Mouse (Mus musculus) lung, embryonic 14.5 days (tissue): Measurements from ENCODE around the gene Akap2. TPM values are rescaled to one million over a fixed set of nuclear protein-coding genes. Genes with fewer than 3 reads are reported as not detected.
A peak's percentile ranks its signal among the peaks of the same experiment; 100 is the strongest.

ENCODE experiments used
- ATAC-seq: fragments of 200-750 bp; cut with Nextera tagmentation; 2 replicates; pipeline ENCODE4 v1.8.0; 2017; ENCODE audit warnings: mild to moderate bottlenecking, moderate TSS enrichment, moderate library complexity; ENCODE audit not compliant: insufficient read depth
- DNase-seq: peaks from one replicate; pipeline ENCODE4 v3.0.0-alpha.2; 2015
- H3K27ac ChIP-seq: fragments of 300-500 bp; sonication (generic); 2 replicates; pipeline ENCODE4 v1.5.1; 2014; ENCODE audit warnings: low read depth, mild to moderate bottlenecking, moderate library complexity
- H3K27me3 ChIP-seq: fragments of 300-500 bp; sonication (generic); 2 replicates; pipeline ENCODE4 v1.6.1; 2014; ENCODE audit warnings: low read length, control low read depth; ENCODE audit not compliant: insufficient read depth
- H3K36me3 ChIP-seq: fragments of 300-500 bp; sonication (generic); 2 replicates; pipeline ENCODE4 v1.6.1; 2014; ENCODE audit warnings: control low read depth; ENCODE audit not compliant: insufficient read depth
- H3K4me1 ChIP-seq: fragments of 300-500 bp; sonication (generic); 2 replicates; pipeline ENCODE4 v1.6.1; 2014; ENCODE audit warnings: antibody characterized with exemption, control low read depth; ENCODE audit not compliant: insufficient read depth
- H3K4me2 ChIP-seq: fragments of 300-500 bp; sonication (generic); 2 replicates; pipeline ENCODE4 v1.6.1; 2014; ENCODE audit warnings: mild to moderate bottlenecking
- H3K4me3 ChIP-seq: fragments of 300-500 bp; sonication (generic); 2 replicates; pipeline ENCODE4 v1.5.1; 2014; ENCODE audit warnings: low read depth, low read length
- H3K9ac ChIP-seq: fragments of 300-500 bp; sonication (generic); 2 replicates; pipeline ENCODE4 v1.6.1; 2014
- H3K9me3 ChIP-seq: fragments of 300-500 bp; sonication (generic); 2 replicates; pipeline ENCODE4 v1.6.1; 2016; ENCODE audit warnings: low read depth, low read length, control low read depth
- CTCF ChIP-seq: IDR thresholded peaks from 2 replicates; pipeline ENCODE4 v1.5.1; 2016; ENCODE audit warnings: antibody characterized with exemption, low read depth
- whole genome bisulfite sequencing: fragments of 180-500 bp; shearing (Covaris S2); extraction: QIAGEN DNeasy Blood & Tissue Kit; methylation state at CpG from one replicate; pipeline ENCODE4 v1.1.7; 2014; 5-methylcytosine and 5-hydroxymethylcytosine counted together
- polyA plus RNA-seq: library from polyadenylated mRNA; unstranded; fragments of >200 nt; fragmentation: Nextera tagmentation; extraction: Ambion mirVana; gene quantifications from 2 replicates; pipeline ENCODE4 v1.2.1, GENCODE M21; 2014

The Akap2 gene
- polyA plus RNA-seq, 1 experiment from 2014 or later = 51.9 TPM

GRCm38 (mm10) chr4:57829131-57829530 is 111.7 kb downstream of the Akap2 start:
- 64% methylated on average over 9 of the region's 9 CpGs for WGBS
- Histone ChIP-seq H3K36me3 (no peaks in the 10 kb centered on the region; the same call in 1 of the 2 replicates), H3K27me3 (no peaks in the 10 kb centered on the region), H3K27ac (no peak overlapping the region), H3K9ac (no peak overlapping the region), H3K4me3 (no peak overlapping the region), H3K4me1 (peaks cover 28% of the 10 kb centered on the region), H3K9me3 (no peaks in the 10 kb centered on the region), H3K4me2 (no peak overlapping the region)
- TF ChIP-seq CTCF = no peak
- DNase-seq = no peak
- no peak for ATAC-seq

GRCm38 (mm10) chr4:57829740-57830139 is 112.3 kb downstream of the Akap2 start:
- H3K9ac ChIP-seq = no peak overlapping the region
- no peaks in the 10 kb centered on the region for H3K27me3 ChIP-seq
- WGBS = 87% methylated on average over 3 of the region's 3 CpGs
- no peak for DNase-seq
- H3K4me2 ChIP-seq = no peak overlapping the region
- H3K4me1 ChIP-seq = peaks cover 30% of the 10 kb centered on the region
- no peaks in the 10 kb centered on the region; the same call in 1 of the 2 replicates for H3K36me3 ChIP-seq
- no peak for TF ChIP-seq CTCF
- no peak for ATAC-seq
- H3K27ac ChIP-seq = no peak overlapping the region
- H3K9me3 ChIP-seq = no peaks in the 10 kb centered on the region
- no peak overlapping the region for H3K4me3 ChIP-seq

DNA sequence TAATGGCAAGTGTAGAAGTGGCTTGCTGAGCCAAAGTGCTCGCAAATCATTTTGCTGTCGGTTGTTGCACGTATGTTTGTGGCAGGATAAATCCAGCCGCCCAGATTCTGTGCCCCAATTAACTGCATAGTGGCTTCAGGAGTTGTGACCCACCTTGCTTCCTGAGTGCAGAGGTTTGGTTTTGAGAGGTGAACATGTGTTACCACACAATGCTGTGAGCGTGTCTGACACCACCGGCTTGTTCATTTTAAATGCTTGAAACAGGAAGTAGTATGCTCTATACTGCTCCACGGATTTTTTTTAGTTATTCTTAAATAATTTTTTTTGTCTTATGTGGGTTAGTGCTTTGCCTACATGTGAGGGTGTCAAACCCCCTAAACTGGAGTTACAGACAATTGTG is 114.9 kb downstream of the Akap2 start:
- H3K36me3 ChIP-seq = no peaks in the 10 kb centered on the region
- H3K9me3 ChIP-seq = no peaks in the 10 kb centered on the region
- 36% methylated on average over 7 of the region's 7 CpGs for WGBS
- no peak overlapping the region for H3K4me2 ChIP-seq
- H3K4me3 ChIP-seq = no peak overlapping the region
- DNase-seq (no peak), ATAC-seq (no peak)
- TF ChIP-seq CTCF = no peak
- H3K4me1 ChIP-seq = peaks cover 30% of the 10 kb centered on the region
- H3K9ac ChIP-seq = no peak overlapping the region
- no peaks in the 10 kb centered on the region for H3K27me3 ChIP-seq
- H3K27ac ChIP-seq = 0 out of 2 replicates have a peak overlapping the region, but pooled peaks have one; percentile 51

GRCm38 (mm10) chr4:57833060-57833459 is 115.6 kb downstream of the Akap2 start:
- H3K27ac ChIP-seq = peak overlapping the region; percentile 58; the same call in 1 of the 2 replicates
- no peak overlapping the region for H3K4me2 ChIP-seq
- peaks cover 30% of the 10 kb centered on the region for H3K4me1 ChIP-seq

GRCm38 (mm10) chr4:57834141-57834540 is 116.7 kb downstream of the Akap2 start:
- peak; percentile 51 for DNase-seq
- Histone ChIP-seq H3K9ac (no peak overlapping the region), H3K36me3 (no peaks in the 10 kb centered on the region), H3K4me3 (no peak overlapping the region), H3K9me3 (no peaks in the 10 kb centered on the region), H3K27me3 (no peaks in the 10 kb centered on the region), H3K4me2 (no peak overlapping the region), H3K27ac (0 out of 2 replicates have a peak overlapping the region, but pooled peaks have one; percentile 25), H3K4me1 (peaks cover 30% of the 10 kb centered on the region)
- WGBS = 38% methylated on average over 4 of the region's 4 CpGs
- TF ChIP-seq CTCF = no peak
- ATAC-seq = peak; percentile 55

More at GRCm38 (mm10) chr4:57833060-57833459, 115.6 kb downstream of the Akap2 start:
- peak; percentile 45; the same call in 1 of the 2 replicates for ATAC-seq
- WGBS = 46% methylated on average over 4 of the region's 4 CpGs
- Histone ChIP-seq H3K27me3 (no peaks in the 10 kb centered on the region), H3K9me3 (no peaks in the 10 kb centered on the region), H3K4me3 (no peak overlapping the region), H3K9ac (no peak overlapping the region), H3K36me3 (no peaks in the 10 kb centered on the region)
- no peak for DNase-seq
- TF ChIP-seq CTCF = no peak

- no peak for TF ChIP-seq CTCF
- WGBS = 68% methylated on average over 9 of the region's 9 CpGs
- no peak for ATAC-seq
Observed at GRCm38 (mm10) chr4:57837089-57837488, 119.6 kb downstream of the Akap2 start.

DNA sequence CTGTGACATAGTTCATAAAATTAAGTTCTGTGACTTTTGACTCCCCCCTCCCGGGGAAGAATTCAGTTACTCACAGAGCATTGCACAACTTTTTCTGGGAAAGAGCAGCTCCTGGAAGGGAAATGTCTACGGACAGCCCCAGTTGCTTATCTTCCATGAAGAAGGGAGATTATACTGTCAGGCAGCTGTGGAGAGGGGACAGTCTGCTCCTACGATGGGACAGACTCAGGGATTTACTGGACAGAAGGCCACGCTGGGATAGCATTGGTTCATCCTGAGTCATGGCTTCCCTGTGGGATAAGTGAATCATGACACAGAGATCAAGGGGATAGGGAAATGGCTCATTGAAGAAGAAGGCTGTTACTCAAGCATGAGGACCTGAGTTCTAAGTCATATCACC is 121.9 kb downstream of the Akap2 start:
- no peak for TF ChIP-seq CTCF
- DNase-seq (peak; percentile 63), ATAC-seq (no peak)
- peaks cover 3% of the 10 kb centered on the region; the same call in 1 of the 2 replicates for H3K4me1 ChIP-seq
- no peaks in the 10 kb centered on the region for H3K27me3 ChIP-seq
- no peak overlapping the region for H3K9ac ChIP-seq
- H3K36me3 ChIP-seq = no peaks in the 10 kb centered on the region
- no peak overlapping the region for H3K4me2 ChIP-seq
- H3K27ac ChIP-seq = no peak overlapping the region
- WGBS = 43% methylated on average over 4 of the region's 4 CpGs
- no peaks in the 10 kb centered on the region for H3K9me3 ChIP-seq
- no peak overlapping the region for H3K4me3 ChIP-seq

More at GRCm38 (mm10) chr4:57837089-57837488, 119.6 kb downstream of the Akap2 start:
- no peak for DNase-seq
- Histone ChIP-seq H3K9me3 (no peaks in the 10 kb centered on the region), H3K9ac (no peak overlapping the region), H3K4me2 (no peak overlapping the region), H3K27me3 (no peaks in the 10 kb centered on the region), H3K27ac (no peak overlapping the region), H3K4me1 (peaks cover 22% of the 10 kb centered on the region), H3K4me3 (no peak overlapping the region), H3K36me3 (no peaks in the 10 kb centered on the region)
